Mouse (Mus musculus): ENCODE data around the gene Bloc1s1. TPM values are rescaled to one million over a fixed set of nuclear protein-coding genes. Genes with fewer than 3 reads are reported as not detected.

The Bloc1s1 gene
- polyA plus RNA-seq, 1 experiment from 2014 or later, result 249 TPM

DNA sequence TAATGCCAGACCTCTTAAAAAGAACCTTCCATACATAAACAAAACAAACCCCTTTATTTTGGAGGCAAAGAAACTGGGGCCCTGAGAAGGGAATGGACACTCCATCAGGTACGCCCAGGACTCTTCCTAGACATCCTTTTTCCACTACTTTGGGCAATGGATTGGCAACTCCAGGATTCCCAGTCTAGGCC, 1.1 kb downstream of the Bloc1s1 start, which contains the start of gene Rdh5:
Rdh5 (minus strand) TSS at position 67 of the 191 bp plus-strand sequence.
- no peak for ATAC-seq (ENCODE audit: low FRiP score, low TSS enrichment)
- Histone ChIP-seq H3K9me3 (ENCODE audit: control insufficient read depth, low read length) (no peaks in the 10 kb centered on the region), H3K36me3 (ENCODE audit: control insufficient read depth, insufficient read depth, low read length) (peaks cover 6% of the 10 kb centered on the region; the same call in 1 of the 2 replicates), H3K27ac (replicated peaks; ENCODE audit: low read depth, low read length) (peak within 1 kb of the TSS; percentile 94), H3K4me1 (ENCODE audit: control insufficient read depth, insufficient read depth, low read length) (peaks cover 15% of the 10 kb centered on the region), H3K4me2 (ENCODE audit: low read length) (peak within 1 kb of the TSS; percentile 69), H3K9ac (replicated peaks; ENCODE audit: low read length) (peak within 1 kb of the TSS; percentile 85), H3K4me3 (replicated peaks; ENCODE audit: low read depth, low read length) (peak within 1 kb of the TSS; percentile 82), H3K27me3 (ENCODE audit: control insufficient read depth, insufficient read depth, low read length) (no peaks in the 10 kb centered on the region)
- no peak for DNase-seq
- 15% methylated on average over 1 of the region's 1 CpGs for WGBS

DNA sequence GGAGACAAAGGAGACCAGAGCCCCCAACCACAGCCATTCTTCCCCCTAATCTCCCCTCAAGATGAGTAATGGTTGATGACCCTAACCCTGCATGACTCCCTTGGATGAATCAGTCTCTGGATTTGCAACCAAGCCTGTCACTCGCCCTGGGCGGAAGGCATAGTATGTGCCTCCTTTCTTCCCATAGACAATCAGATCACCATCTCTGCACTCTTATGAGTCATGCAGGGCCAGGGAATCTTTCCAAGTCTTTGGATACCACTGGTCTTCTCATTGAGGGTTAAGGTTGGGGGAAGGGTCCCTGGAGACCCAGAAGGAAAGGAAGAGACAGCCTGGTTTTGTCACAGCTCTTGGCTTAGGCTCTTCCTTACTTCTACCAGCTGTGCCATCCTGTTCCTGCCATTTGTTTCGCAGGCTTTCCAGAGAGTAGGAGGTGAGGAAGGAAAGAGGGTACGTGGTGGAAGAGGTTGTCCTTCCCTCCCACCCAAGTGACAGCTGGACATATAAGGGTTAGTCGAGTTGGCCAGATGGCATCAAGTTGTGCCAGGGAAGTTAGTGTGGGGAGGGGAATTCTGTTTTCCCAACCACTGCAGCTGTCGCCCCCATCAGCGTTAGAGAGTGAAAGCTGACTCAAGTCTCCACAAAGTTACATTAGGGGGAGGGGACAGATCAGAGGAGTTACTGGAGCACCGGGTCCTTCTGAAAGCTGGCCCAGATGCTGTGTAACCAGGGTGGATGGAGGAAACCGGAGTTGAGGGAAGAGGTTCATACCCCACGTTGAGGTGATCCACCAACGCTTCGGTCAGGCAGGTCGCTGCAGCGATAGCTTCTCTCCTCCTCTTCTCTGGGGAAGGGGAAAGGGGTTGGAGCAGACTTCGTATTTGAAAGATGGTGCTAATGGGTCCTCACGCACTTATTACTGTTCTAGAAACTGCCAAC, 1.7 kb downstream of the Bloc1s1 start:
- no peak for ATAC-seq (ENCODE audit: low FRiP score, low TSS enrichment)
- no peaks in the 10 kb centered on the region for H3K9me3 ChIP-seq (ENCODE audit: control insufficient read depth, low read length)
- H3K27ac ChIP-seq (replicated peaks; ENCODE audit: low read depth, low read length), result peak overlapping the region; percentile 94; the same call in 1 of the 2 replicates
- 77% methylated on average over 16 of the region's 16 CpGs for WGBS
- no peaks in the 10 kb centered on the region for H3K27me3 ChIP-seq (ENCODE audit: control insufficient read depth, insufficient read depth, low read length)
- peaks cover 15% of the 10 kb centered on the region for H3K4me1 ChIP-seq (ENCODE audit: control insufficient read depth, insufficient read depth, low read length)
- peak overlapping the region; percentile 85; the same call in 1 of the 2 replicates for H3K9ac ChIP-seq (replicated peaks; ENCODE audit: low read length)
- peak overlapping the region; percentile 82 for H3K4me3 ChIP-seq (replicated peaks; ENCODE audit: low read depth, low read length)
- peaks cover 11% of the 10 kb centered on the region; the same call in 1 of the 2 replicates for H3K36me3 ChIP-seq (ENCODE audit: control insufficient read depth, insufficient read depth, low read length)
- DNase-seq, result no peak
- H3K4me2 ChIP-seq (ENCODE audit: low read length), result peak overlapping the region; percentile 69

DNA sequence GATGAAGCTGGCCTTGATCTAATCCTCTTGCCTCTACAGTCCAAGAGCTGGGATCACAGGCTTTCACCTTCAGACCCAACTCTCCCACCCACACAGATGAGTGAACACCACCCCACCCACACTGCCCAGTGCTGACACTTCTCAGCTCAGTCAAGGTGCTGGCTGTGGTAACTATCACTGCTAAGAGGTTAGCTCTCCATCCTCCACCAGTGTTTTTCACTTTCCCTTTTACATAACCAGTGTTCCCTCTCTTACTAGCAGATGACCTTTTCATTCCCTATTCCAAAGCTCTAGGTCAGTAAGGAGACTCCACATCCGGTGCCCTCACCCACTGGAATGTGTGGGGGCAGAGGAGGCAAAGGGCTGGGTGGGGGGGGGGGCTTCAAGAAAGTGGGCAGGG, 2.6 kb downstream of the Bloc1s1 start:
- H3K4me1 ChIP-seq (ENCODE audit: control insufficient read depth, insufficient read depth, low read length), result peaks cover 15% of the 10 kb centered on the region
- H3K4me2 ChIP-seq (ENCODE audit: low read length), result no peak overlapping the region
- no peaks in the 10 kb centered on the region for H3K9me3 ChIP-seq (ENCODE audit: control insufficient read depth, low read length)
- H3K4me3 ChIP-seq (replicated peaks; ENCODE audit: low read depth, low read length), result no peak overlapping the region
- H3K36me3 ChIP-seq (ENCODE audit: control insufficient read depth, insufficient read depth, low read length), result peaks cover 13% of the 10 kb centered on the region; the same call in 1 of the 2 replicates
- DNase-seq (no peak), ATAC-seq (ENCODE audit: low FRiP score, low TSS enrichment) (no peak)
- no peaks in the 10 kb centered on the region for H3K27me3 ChIP-seq (ENCODE audit: control insufficient read depth, insufficient read depth, low read length)
- no peak overlapping the region for H3K9ac ChIP-seq (replicated peaks; ENCODE audit: low read length)
- 70% methylated on average over 1 of the region's 1 CpGs for WGBS
- no peak overlapping the region for H3K27ac ChIP-seq (replicated peaks; ENCODE audit: low read depth, low read length)

DNA sequence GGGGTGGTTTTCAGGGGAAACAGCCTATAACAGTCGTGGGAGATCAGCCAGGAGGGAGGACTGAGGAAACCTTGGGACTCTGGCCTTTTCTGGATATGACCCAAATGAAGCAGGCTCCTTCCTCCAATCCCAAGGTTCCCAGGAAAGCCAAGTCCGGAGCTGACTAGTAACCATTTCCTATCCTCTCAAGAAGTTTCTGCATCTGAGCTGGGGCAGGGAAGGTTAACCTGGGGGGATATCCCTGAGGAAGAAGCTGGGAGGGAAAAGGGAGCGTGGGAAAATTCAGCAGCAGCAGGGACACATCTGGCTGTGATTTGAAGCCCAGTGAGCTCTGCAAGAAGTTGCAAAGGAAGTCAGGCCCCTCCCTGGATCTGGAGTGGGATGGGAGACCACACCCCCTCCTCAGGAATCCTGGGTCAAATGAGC, 3.1 kb downstream of the Bloc1s1 start:
- H3K4me1 ChIP-seq (ENCODE audit: control insufficient read depth, insufficient read depth, low read length), result peaks cover 15% of the 10 kb centered on the region
- H3K36me3 ChIP-seq (ENCODE audit: control insufficient read depth, insufficient read depth, low read length), result peaks cover 13% of the 10 kb centered on the region; the same call in 1 of the 2 replicates
- H3K27ac ChIP-seq (replicated peaks; ENCODE audit: low read depth, low read length), result no peak overlapping the region
- no peaks in the 10 kb centered on the region for H3K9me3 ChIP-seq (ENCODE audit: control insufficient read depth, low read length)
- H3K9ac ChIP-seq (replicated peaks; ENCODE audit: low read length), result no peak overlapping the region
- WGBS, result 81% methylated on average over 3 of the region's 3 CpGs
- H3K27me3 ChIP-seq (ENCODE audit: control insufficient read depth, insufficient read depth, low read length), result no peaks in the 10 kb centered on the region
- DNase-seq (no peak), ATAC-seq (ENCODE audit: low FRiP score, low TSS enrichment) (no peak)
- H3K4me3 ChIP-seq (replicated peaks; ENCODE audit: low read depth, low read length), result no peak overlapping the region
- H3K4me2 ChIP-seq (ENCODE audit: low read length), result no peak overlapping the region

DNA sequence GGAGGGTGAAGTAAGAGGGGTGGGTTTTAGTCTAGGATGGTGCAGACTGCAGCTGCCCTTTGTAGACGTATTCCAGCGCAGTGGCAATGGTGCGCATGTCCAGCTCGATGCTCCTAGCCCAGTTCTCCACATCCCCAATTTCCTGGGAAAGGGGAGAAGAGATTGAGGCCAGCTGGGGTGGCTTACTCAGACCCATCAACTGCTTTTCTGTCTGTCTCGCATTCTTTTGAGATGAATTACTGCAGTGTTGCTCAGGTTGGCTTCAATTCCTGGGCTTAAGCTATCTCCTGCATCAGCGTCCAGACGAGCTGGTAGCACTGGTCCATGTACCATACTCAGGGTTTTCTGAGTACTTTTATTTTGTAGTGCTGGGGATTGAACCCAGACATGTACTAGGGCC, 3.9 kb downstream of the Bloc1s1 start:
- Histone ChIP-seq H3K4me3 (replicated peaks; ENCODE audit: low read depth, low read length) (no peak overlapping the region), H3K9me3 (ENCODE audit: control insufficient read depth, low read length) (no peaks in the 10 kb centered on the region), H3K4me1 (ENCODE audit: control insufficient read depth, insufficient read depth, low read length) (peaks cover 15% of the 10 kb centered on the region), H3K36me3 (ENCODE audit: control insufficient read depth, insufficient read depth, low read length) (peaks cover 13% of the 10 kb centered on the region; the same call in 1 of the 2 replicates), H3K9ac (replicated peaks; ENCODE audit: low read length) (no peak overlapping the region), H3K4me2 (ENCODE audit: low read length) (no peak overlapping the region), H3K27me3 (ENCODE audit: control insufficient read depth, insufficient read depth, low read length) (no peaks in the 10 kb centered on the region), H3K27ac (replicated peaks; ENCODE audit: low read depth, low read length) (no peak overlapping the region)
- ATAC-seq (ENCODE audit: low FRiP score, low TSS enrichment) (no peak), DNase-seq (no peak)
- 78% methylated on average over 7 of the region's 7 CpGs for WGBS

DNA sequence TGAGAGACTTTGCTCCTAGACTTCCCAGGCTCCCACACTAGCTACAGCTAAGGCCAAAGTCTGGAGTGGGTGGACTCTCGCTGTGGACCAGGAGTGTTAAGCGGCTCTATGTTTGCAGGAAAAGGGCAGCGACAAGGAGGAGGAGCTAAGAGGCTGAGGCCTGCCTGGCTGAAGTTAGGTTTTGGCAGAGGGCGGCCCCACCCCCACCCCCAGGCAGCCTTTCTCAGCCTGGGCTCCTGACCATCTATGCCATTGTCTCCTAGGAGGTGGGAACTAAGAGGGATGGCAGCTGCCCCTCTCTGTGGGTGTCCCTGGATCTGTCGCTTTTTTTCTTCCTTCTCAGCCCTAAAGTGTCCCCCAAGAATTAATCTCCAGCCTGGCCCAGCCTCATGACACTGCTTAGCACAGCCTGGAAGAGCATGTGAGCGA, 4.6 kb downstream of the Bloc1s1 start:
- peaks cover 15% of the 10 kb centered on the region for H3K4me1 ChIP-seq (ENCODE audit: control insufficient read depth, insufficient read depth, low read length)
- ATAC-seq (ENCODE audit: low FRiP score, low TSS enrichment) (no peak), DNase-seq (peak; percentile 33)
- no peak overlapping the region for H3K4me3 ChIP-seq (replicated peaks; ENCODE audit: low read depth, low read length)
- WGBS, result 6% methylated on average over 6 of the region's 6 CpGs
- peaks cover 15% of the 10 kb centered on the region; the same call in 1 of the 2 replicates for H3K36me3 ChIP-seq (ENCODE audit: control insufficient read depth, insufficient read depth, low read length)
- H3K27ac ChIP-seq (replicated peaks; ENCODE audit: low read depth, low read length), result peak overlapping the region; percentile 32; the same call in 1 of the 2 replicates
- H3K9ac ChIP-seq (replicated peaks; ENCODE audit: low read length), result peak overlapping the region; percentile 29
- H3K27me3 ChIP-seq (ENCODE audit: control insufficient read depth, insufficient read depth, low read length), result no peaks in the 10 kb centered on the region
- no peak overlapping the region for H3K4me2 ChIP-seq (ENCODE audit: low read length)
- no peaks in the 10 kb centered on the region for H3K9me3 ChIP-seq (ENCODE audit: control insufficient read depth, low read length)

DNA sequence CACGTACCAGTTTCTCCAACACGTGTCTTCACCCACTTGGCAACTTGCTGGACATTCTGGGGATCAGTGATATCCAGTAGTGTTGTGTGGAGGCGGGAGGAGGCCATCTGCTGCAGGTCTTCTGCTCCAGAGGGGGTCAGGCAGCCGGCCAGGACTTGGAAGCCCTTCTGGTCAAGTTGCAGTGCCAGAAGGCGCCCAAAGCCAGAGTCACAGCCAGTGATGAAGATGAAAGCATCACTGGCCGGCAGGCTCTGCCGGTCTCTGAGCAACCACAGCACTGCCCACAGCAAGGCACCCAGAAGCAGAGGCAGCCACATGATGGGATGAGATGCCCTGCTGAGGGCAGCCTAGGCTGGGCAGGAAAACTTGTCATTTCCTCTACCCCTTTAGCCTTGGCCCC, 5.6 kb downstream of the Bloc1s1 start:
- Histone ChIP-seq H3K4me1 (ENCODE audit: control insufficient read depth, insufficient read depth, low read length) (peaks cover 10% of the 10 kb centered on the region), H3K9ac (replicated peaks; ENCODE audit: low read length) (no peak overlapping the region; the same call in 1 of the 2 replicates), H3K27me3 (ENCODE audit: control insufficient read depth, insufficient read depth, low read length) (no peaks in the 10 kb centered on the region), H3K36me3 (ENCODE audit: control insufficient read depth, insufficient read depth, low read length) (peaks cover 15% of the 10 kb centered on the region; the same call in 1 of the 2 replicates), H3K27ac (replicated peaks; ENCODE audit: low read depth, low read length) (peak overlapping the region; percentile 32; the same call in 1 of the 2 replicates), H3K4me2 (ENCODE audit: low read length) (no peak overlapping the region), H3K4me3 (replicated peaks; ENCODE audit: low read depth, low read length) (no peak overlapping the region), H3K9me3 (ENCODE audit: control insufficient read depth, low read length) (no peaks in the 10 kb centered on the region)
- ATAC-seq (ENCODE audit: low FRiP score, low TSS enrichment), result no peak
- WGBS, result 73% methylated on average over 7 of the region's 7 CpGs
- no peak for DNase-seq

DNA sequence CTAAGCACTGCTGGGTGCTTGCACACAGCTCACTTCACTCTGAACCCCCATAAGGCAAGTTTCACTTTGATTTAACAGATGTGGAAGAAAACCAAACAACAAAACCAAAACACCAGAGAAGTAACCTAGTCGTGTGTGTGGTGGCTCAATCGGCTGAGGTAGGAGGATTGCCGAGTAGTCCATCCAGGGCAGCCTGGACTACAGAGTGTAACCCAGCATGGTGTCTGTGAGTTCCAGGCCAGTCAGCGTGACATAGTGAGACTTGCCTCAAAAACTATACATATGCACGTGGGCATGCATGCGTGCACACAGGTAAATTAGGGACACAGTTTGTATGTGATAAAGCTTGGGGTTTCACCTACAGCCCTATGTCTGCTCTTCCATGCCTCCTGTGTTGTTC, 6.4 kb downstream of the Bloc1s1 start:
- H3K9me3 ChIP-seq (ENCODE audit: control insufficient read depth, low read length), result no peaks in the 10 kb centered on the region
- no peak overlapping the region for H3K4me3 ChIP-seq (replicated peaks; ENCODE audit: low read depth, low read length)
- 89% methylated on average over 6 of the region's 6 CpGs for WGBS
- H3K4me1 ChIP-seq (ENCODE audit: control insufficient read depth, insufficient read depth, low read length), result peaks cover 9% of the 10 kb centered on the region
- ATAC-seq (ENCODE audit: low FRiP score, low TSS enrichment) (no peak), DNase-seq (no peak)
- H3K9ac ChIP-seq (replicated peaks; ENCODE audit: low read length), result no peak overlapping the region
- H3K4me2 ChIP-seq (ENCODE audit: low read length), result no peak overlapping the region
- peaks cover 15% of the 10 kb centered on the region; the same call in 1 of the 2 replicates for H3K36me3 ChIP-seq (ENCODE audit: control insufficient read depth, insufficient read depth, low read length)
- no peaks in the 10 kb centered on the region for H3K27me3 ChIP-seq (ENCODE audit: control insufficient read depth, insufficient read depth, low read length)
- H3K27ac ChIP-seq (replicated peaks; ENCODE audit: low read depth, low read length), result no peak overlapping the region

DNA sequence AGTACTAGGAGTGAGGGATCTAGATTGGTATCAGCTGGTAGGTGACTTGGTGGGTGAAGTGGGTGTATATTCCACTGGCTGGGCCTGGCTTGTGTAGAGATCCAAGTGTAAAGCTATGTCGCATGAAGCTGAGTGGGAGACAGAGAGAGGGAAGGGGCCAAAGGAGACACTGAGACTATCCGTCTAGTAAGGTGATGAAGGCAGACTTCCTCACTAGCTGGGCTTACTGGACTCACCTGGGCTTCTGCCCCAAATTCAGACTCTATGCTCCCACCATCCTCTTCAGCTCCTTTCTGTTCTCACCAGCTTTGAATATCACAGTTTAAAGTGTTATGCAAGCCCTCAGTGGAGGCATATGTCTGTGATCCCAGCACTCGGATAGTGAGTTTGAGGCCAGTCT, 7.2 kb downstream of the Bloc1s1 start:
- no peak overlapping the region for H3K27ac ChIP-seq (replicated peaks; ENCODE audit: low read depth, low read length)
- no peak overlapping the region for H3K4me3 ChIP-seq (replicated peaks; ENCODE audit: low read depth, low read length)
- ATAC-seq (ENCODE audit: low FRiP score, low TSS enrichment), result no peak
- no peak overlapping the region for H3K4me2 ChIP-seq (ENCODE audit: low read length)
- H3K36me3 ChIP-seq (ENCODE audit: control insufficient read depth, insufficient read depth, low read length), result peaks cover 15% of the 10 kb centered on the region; the same call in 1 of the 2 replicates
- no peak for DNase-seq
- H3K4me1 ChIP-seq (ENCODE audit: control insufficient read depth, insufficient read depth, low read length), result 0 out of 2 replicates have a peak, but pooled peaks cover 3% of the 10 kb centered on the region
- WGBS, result 97% methylated on average over 3 of the region's 3 CpGs
- no peaks in the 10 kb centered on the region for H3K27me3 ChIP-seq (ENCODE audit: control insufficient read depth, insufficient read depth, low read length)
- H3K9ac ChIP-seq (replicated peaks; ENCODE audit: low read length), result no peak overlapping the region
- H3K9me3 ChIP-seq (ENCODE audit: control insufficient read depth, low read length), result no peaks in the 10 kb centered on the region
